Mouse (Mus musculus) spleen, adult 2 months (tissue): ENCODE results near the gene Pygm.

Experiments
- CTCF ChIP-seq: fragments of 200-500 bp; IDR thresholded peaks from 2 replicates; pipeline ENCODE4 v1.5.1; 2011; ENCODE audit warnings: mild to moderate bottlenecking, inconsistent platforms; ENCODE audit not compliant: insufficient read depth, insufficient read length, insufficient replicate concordance; ENCODE audit errors: extremely low read depth
- POLR2A ChIP-seq: fragments of 200-500 bp; IDR thresholded peaks from 2 replicates; pipeline ENCODE4 v1.6.1; 2011; ENCODE audit warnings: low read depth, low read length, inconsistent platforms

GRCm38 (mm10) chr19:6338716-6339115 is 45.5 kb upstream of the Pygm start:
- no peak for TF ChIP-seq CTCF
- no peak for TF ChIP-seq POLR2A
